Mouse (Mus musculus) telencephalon, adult 2 months (tissue): ENCODE data around the gene Fam168a.

Experiments used
- DNase-seq: peaks from one replicate; pipeline ENCODE4 v3.0.0-alpha.2; 2011; ENCODE audit warnings: low read depth, low spot score

Fam168a gene

DNA sequence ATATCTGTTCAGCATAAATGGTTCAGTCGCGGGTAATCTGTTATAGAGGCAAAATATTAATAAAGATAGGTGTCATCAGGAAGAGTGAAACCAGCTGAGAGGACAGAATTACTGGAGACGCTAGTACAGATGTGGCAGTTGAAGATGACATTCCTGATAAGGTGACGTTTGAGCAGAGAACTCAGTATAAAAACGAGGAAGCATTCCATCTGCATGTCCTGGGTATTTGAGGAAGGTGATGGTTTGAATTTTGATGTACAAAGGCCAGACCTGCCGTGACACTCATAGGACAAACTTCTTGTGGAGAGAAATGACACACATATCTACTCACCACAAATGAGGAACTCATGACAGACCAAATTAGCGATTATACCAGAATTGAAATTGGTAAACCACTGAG, 73.8 kb downstream of the Fam168a start:
- DNase-seq: no peak

DNA sequence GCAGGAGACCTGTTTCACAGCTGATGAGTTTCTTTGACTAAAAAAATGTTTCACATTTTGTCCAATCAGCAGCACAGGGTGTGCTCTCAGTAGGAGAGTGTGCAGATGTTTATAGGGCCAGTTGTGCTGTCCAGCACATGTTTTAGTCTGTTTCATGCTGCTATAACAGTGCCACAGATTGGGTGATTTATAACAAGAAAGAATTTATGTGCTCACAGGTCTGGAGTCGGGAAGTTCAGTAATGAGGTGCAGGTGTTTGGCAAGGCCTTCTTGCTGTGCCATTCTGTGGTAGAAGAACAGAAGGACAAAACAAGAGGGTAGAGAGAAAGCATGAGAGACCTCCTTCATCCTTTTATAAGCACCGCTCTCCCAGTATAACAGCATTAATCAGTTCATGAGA, 78.2 kb downstream of the Fam168a start:
- DNase-seq: no peak

DNA sequence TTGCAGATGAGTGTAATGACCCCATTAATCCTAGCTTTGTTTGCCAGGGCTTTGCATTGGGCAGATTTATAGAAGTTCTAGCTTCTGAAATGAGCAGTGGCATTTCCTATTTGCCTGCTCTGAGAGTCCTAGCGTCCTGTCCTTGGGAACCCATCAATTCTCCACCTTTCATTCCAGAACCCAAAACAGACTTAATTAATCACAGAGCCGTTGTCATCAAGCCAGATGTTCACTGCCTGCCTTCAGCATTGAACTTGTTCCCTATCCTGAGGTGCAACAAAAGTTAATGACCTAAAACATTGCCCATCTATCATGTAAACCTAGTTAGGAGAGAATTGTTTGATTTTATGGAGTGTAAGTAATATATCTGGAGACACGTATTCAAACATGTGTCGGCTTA, 79.0 kb downstream of the Fam168a start:
- no peak for DNase-seq

DNA sequence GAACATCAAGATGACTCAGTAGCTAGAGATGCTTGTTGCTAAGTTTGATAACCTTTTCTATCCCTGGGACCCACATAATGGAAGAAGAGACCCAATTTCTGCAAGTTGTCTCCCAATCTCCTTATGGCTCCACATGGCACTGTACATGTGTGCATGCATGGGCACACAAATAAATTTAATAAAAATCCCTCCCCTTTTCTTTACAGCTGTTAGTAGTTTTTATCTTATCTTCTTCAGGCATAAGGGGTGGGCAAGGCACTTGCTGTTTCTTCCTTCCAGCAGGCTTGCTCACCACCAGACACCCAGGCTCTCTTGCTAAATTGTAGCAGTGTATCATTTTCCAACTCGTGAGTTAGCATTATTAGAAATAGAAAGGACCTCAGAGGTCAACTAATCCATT, 79.6 kb downstream of the Fam168a start:
- no peak for DNase-seq

DNA sequence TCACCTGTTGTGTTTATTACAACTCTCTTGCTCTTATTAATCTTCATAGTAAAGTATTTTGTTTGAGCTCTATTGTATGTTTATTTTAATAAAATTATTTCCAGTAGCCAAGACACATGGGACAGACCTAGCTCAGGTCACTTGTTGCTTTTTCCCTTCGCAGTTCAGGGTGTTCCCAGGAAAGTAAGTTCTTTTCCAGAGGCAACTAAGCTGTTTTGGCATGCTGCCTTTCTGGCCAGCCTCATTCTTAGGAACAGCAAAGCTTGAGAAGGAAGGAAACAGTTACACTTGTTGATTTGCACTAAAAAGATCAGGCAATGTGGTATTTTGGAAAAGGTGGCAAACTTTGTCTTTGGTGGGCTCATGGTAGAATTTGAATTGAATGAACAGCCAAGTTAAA, 81.9 kb downstream of the Fam168a start:
- no peak for DNase-seq

DNA sequence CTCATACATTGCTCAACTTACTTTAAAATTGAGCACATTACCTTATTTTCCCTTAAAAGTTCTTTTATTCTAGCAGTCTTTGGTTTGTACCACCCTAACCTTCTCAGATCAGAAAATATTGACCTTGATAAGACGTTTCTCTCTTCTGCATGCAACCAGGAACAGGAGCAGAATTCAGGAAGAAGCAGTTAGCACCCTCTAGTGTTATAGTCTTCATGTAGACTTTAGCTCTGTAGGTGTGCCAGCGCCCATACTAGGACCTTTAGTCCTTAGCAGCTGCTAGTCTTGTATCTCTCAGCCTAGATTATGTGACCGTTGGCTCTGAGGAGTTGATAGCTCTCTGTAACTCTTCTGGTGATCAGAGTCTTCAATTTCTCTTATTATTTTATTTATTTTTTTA, 92.4 kb downstream of the Fam168a start:
- no peak for DNase-seq

DNA sequence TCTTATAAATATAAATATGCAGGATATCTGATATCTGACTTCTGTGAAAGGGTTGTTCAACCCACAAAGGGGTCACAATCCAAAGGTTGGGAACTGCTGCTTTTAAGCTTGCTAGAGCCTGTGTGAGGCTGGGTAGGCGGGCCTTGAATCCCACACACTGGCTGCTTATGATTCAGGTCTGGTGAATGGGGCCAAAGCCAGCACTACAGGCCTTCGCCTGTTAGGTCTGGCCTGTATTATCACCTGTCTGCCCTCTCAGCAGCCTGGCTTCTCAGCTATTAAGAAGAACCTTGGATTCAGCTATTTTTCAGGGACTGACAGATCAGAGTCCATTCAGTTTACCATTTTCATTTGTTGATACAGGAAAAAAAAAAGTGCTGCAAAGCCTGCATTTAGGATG, 99.0 kb downstream of the Fam168a start:
- DNase-seq: no peak

DNA sequence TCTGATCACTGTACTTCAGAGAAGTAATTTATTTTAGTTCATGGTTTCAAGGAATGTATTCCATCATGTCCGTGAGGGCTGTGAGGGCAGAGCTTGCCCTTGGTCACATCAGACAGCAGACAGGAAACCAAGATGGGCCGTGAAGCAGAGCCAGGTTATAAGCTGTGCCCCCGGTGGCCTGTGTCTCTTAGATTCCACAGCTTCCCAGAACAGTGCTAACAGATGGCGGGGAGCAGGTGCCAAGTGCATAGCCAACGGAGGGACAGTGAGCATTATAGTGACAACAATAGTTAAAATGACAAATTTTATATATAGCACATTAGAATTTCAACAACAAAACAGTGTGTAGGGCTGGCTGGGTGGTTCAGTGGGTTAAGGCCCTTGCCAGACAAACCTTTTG, 105.5 kb downstream of the Fam168a start:
- DNase-seq: no peak

DNA sequence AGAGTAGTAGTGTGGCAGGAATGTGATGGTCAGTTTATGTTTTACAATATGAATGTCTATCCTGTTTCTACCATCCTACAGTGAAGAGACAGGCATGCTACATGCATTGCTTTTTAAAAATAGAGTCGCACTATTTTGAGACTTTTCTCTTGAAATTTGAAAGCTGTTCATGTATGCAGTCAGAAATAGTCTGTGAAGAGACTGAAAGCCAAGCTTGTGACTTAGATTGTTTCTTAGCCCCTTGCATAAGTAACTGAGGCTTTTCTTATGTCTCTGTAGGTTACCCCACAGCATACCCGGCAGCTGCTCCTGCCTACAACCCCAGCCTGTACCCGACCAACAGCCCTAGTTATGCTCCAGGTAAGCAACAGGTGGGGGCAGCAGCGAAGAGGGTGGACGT, 106.2 kb downstream of the Fam168a start:
- peak; percentile 56 for DNase-seq

DNA sequence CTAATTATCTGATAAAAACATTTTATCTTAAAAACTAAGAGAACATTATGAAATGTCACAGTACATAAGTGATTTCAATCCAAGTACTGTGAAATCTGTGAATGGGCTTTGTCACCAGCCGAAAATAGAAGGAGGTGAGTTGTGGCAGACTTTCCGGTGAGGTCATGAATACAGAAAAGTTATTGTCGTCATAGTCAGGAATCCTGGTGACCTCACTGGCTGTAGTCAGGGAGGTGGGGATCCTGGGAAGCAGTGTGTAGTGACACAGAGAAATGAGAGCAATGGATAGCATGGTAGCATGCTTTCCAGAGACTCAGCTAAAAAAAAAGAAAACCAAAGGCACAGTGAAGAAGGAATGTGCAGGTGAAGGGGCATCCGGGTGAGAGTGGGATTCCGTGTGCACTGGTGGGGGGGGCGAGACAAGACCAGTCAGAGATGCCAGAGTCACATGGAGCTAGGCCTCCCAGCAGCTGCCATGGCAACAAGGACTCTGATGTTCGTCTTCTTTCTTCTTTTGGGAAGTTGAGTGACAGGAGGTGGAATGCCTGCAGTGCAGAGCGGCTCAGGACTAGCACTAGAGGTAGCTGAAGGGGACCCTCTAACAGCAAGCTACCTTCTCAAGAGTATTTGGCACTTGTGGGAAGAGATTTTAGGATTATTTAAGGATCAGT, 109.6 kb downstream of the Fam168a start:
- DNase-seq: no peak

DNA sequence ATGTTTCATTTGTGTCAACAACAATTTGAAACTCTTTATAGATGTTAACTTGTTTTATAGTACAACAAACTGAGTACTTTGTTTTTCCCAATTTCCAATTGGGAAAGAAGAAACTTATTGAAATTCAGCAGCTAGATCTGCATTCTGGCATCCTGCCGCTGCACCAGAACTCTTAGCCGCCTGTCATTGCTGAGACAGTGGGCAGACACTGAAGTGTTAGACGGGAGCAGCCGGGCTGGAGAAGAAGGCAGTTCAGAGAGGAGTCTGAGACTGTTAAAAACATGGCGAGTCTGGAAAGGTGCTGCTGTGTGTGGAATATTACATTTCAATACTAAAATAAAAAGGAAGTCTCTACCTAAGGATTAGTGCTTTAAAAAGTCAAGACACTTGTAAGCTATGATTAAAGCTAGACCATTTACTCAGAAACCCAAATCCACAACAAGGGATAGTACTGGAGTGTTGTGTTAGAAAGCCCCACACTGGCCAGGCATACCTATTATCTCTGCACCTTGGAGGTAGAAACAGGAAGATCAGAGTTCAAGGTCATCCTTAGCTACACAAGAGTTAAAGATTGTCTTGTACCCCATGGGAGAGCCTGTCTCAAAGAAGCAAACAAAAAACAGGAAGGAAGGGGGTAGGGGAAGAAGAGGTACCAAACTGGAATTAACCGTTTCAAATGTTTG, 110.5 kb downstream of the Fam168a start:
- peak; percentile 60 for DNase-seq

DNA sequence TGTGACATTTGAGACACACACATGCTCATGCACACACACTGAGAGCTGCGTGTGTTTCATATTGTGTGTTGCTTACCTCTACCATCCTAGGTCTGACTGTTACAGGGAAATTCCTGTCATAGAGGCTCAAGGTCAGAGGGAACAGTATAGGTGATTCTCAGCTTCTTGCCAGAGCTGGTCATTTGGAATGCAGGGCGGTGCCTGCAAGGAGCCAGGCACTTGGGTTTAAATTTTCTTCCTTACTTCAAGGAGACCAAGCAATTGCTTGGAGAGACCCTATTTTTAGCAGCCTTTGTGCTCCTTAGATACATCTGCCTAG, 111.0 kb downstream of the Fam168a start:
- peak; percentile 41 for DNase-seq

DNA sequence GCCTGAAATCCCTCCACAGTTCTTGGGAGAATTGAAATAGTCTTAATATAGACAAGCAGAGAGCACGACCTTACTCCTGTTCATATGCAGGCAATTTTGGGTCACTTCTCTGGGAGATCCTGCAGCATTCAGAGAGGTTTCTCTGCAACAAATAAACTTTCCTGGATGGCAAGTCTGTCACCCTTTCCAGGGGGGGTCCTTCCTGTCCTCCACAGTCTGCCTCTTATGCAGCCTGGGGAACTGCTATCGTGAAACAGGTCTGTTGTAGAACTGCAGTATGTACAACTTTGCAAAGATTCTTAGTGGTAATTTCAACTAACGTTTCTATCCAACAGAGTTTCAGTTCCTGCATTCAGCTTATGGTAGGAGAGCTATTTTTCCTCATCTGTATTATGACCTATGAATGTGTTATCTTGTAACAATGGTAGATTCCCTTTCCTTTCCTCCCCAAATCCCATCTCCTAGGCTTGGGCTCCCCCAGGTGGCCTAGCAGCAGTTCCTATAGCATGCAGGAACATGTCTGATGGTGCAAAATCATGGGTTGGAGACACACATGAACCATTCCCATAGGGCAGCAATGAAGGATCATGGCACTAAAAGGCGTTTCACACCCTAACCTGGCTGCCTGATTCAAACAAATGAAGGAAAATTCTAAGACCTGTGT, 112.1 kb downstream of the Fam168a start:
- DNase-seq: no peak

DNA sequence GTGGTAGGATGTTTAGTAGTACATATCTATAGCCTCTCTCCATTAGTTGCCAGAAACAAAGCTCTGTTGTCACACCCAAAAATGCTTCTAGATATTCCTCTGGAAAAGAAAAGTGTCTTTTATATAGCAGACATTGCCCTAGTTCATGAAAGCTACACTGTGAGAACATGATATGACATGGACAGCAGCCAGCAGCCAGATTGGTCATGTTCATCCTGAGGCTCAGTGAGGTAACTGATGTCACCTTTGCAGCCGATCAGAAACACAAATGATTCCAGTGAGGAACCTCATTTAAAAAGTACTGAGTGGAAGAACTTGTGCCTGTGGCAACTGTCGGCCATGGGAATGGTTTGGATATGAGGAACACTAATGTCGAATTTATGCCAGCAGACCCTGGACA, 118.2 kb downstream of the Fam168a start:
- no peak for DNase-seq

DNA sequence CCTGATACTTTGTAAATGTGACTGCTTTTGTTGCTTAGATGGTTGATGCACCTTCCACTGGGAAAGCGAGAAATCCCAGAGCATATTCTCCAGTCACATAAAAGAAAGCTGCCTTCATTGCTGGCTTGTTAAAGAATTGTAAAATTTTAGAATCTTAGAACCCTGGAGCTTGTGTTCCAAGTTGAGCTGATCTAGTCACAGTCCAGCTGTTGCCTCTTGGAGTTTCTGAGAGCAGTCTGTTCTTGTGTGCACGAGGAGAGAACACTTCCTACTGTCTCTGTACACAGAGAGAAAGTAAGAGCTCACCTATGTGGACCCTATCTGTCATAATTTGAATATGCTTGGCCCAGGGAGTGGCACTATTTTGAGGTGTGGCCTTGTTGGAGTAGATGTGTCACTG, 122.1 kb downstream of the Fam168a start:
- no peak for DNase-seq

DNA sequence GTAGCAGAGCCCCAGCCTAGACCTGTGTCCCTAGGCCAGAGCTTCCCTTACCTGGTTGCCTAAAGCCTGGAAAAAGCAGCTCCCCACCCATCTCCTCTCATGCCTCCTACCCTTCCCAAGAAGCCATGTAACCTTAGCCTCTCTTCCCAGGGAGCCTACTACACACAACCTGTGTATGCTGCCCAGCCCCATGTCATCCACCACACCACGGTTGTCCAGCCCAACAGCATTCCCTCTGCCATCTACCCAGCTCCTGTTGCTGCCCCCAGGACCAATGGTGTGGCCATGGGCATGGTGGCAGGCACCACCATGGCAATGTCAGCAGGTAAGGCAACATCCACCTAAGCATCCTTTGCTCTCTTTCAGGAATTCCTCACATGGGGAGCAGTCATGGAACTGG, 127.4 kb downstream of the Fam168a start:
- DNase-seq: no peak

DNA sequence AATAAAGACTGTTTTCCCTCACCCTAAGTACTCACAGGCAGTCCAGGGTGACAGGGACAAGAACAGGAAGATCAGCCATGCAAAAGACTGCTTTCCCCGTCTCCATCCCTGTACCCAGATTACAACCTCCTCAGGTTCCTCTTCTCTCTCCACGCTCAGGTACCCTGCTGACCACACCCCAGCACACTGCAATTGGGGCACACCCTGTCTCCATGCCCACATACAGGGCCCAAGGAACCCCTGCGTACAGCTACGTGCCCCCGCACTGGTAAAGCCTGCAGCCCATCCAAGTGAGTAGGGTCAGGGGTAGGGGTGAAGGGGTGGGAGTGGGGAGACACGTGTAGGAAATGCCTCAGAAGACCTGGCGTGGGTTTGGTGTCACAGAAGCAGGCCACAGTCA, 128.7 kb downstream of the Fam168a start:
- DNase-seq: no peak

DNA sequence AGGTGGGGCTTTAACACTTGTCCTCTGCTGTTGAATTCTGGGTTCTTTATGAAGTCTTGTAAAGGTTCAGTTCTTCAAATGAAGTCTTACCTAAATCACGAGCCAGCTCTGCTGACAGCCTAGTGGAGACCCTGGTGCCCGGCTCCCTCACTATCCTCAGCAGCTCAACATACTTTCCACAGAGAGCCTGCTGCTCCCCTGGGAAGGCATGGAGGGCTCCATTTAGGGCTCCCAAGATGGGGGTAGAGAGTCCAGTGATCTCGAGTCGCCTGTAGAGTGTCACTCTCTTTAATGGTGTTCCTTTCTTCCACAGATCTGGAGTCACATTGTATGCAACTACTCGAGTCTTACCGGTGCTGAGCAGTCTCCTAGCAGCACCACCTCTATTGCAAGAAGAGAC, 129.3 kb downstream of the Fam168a start:
- no peak for DNase-seq

DNA sequence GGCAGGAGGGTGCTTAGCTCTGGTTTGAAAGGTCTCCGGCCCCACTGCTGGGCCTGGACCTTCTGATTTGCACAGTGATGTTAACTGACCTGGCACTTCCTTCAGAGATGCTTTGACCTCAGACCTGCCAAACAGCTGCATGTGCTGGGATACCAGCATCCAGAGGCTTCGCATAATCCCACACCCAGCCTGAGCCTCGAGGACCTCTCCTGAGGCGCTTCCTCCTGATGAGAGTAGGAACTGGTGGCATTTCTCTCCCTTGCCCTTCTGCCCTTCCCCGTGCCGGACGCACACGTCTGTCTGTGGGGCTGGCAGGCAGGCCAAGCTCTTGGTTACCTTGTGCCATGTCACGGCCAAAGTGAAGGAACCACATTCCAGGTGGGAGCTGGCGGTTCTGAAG, 130.2 kb downstream of the Fam168a start:
- DNase-seq: no peak

DNA sequence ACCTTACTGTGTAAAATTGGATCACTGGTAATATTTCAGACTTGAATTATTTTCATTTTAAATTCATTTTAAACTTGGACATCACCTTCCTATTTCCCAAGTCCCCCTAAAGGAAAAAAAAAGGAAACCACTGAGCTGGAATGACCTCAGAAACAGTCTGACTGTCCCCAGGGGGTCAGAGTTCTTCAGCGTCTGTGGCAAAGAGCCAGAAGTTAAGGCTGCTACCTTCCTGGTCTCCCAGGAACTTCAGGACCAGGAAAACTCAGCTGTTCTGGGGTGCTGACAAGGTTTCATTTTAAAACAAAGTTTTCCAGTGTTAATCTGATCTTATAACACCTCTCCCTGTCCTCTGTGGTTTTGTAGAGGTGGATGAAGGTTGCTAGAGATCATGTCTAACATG, 131.3 kb downstream of the Fam168a start:
- no peak for DNase-seq

DNA sequence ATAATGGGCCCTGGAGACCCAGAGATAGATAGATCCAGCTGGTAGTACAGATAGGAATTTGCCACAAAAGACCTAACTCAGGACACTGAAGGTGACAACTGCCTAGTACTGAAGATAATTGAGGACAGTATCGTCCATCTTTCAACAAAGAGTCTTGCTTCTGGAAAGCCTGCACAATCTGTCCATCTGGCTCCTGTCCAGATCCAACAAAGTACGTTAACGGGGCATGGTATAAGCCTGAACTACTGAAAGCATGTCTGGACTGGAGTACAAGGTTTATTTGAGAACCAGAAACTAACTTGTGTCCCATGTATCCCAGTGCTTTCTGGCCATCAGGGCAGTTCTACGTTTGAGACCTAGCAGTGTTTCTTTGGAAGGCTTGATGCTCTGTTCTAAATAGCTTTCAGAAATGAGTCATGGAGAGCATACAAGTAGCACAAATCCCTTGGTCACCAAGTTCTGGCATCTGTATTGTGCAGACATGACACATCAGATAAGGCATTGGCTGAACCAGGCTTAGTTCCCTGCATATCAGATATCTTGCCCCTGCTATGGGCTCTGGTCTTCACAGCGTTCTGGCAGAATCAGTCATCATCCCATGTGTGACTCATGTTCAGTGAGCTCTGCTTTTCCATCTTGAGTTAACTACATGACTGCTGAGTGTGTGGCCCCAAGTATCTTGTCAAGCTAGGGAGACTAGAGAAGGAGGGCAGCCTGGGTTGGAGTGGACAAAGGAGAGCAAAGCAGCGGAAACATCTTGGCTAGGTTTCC, 133.4 kb downstream of the Fam168a start:
- DNase-seq: no peak

DNA sequence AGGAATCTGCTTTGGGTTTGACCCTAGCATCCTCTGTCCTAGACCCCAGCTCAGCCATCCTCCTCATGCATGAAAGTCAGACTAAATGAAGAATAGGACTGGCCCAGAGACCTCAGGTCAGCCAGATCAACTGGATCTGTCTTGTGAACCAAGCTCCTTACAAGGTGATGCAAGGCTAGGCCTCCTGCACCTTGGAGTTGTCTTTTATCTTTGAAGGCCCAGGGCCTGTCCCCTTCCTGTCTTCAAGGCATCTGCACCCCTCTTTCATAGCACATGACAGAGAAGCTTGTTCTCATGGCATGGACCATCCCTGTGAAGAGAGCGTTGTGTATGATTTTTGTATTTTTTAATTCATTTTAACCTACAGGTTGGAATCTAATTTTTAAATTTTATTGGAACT, 134.5 kb downstream of the Fam168a start:
- DNase-seq: no peak

DNA sequence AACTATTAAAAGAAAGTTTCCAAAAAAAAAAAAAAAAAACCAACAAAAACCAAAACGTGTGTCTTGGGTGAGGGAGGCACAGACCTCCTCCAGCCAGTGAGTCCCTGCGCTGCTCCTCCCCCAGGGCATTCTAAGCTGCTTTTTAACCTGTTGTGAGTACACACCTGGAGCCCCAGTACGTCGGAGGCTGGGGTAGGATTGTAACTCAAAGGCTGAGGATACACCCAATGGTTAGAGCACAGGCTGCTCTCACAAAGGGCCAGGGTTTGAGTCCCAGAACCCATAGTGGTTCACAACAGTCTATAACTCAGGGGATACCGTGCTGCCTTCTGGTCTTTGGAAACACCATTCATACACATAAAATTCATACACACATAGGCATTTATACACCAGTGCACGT, 135.2 kb downstream of the Fam168a start:
- no peak for DNase-seq
